Mouse (Mus musculus) layer of hippocampus, adult 2 months (tissue): ENCODE measurements around the gene Cdx2. TPM values are rescaled to one million over a fixed set of nuclear protein-coding genes. Genes with fewer than 3 reads are reported as not detected.

Source experiments
- DNase-seq, 2 experiments: peaks; one replicate each; pipeline ENCODE4 v3.0.0; 2022; ENCODE audit warnings: low spot score in 2 of 2
- H3K27ac ChIP-seq: fragments of 200-600 bp; 2 replicates; pipeline ENCODE4 v1.8.1; 2022
- H3K4me3 ChIP-seq: fragments of 200-600 bp; 2 replicates; pipeline ENCODE4 v1.8.1; 2022; ENCODE audit warnings: mild to moderate bottlenecking
- CTCF ChIP-seq: fragments of 200-600 bp; conservative IDR thresholded peaks from 2 replicates; pipeline ENCODE4 v1.8.1; 2022; ENCODE audit warnings: antibody characterized with exemption, mild to moderate bottlenecking, moderate library complexity
- microRNA-seq, 2 experiments: library from miRNA; unstranded; fragments of <30 nt; microRNA quantifications; one replicate each; pipeline ENCODE4 v1.2.0; 2021
- total RNA-seq, 2 experiments: library from RNA; stranded (reverse); gene quantifications; 2 replicates each; pipeline ENCODE4 v1.2.3; 2021

Gene Cdx2
- total RNA-seq, 2 experiments from 2014 or later = not detected

GRCm38 (mm10) chr5:147272808-147273345 is 34.2 kb downstream of the Cdx2 start:
- no peak overlapping the region for H3K27ac ChIP-seq
- DNase-seq = no peak
- TF ChIP-seq CTCF = no peak
- H3K4me3 ChIP-seq = no peak overlapping the region

GRCm38 (mm10) chr5:147272046-147272807 is 34.8 kb downstream of the Cdx2 start:
- DNase-seq = no peak
- no peak for TF ChIP-seq CTCF
- no peak overlapping the region for H3K4me3 ChIP-seq
- H3K27ac ChIP-seq = no peak overlapping the region

GRCm38 (mm10) chr5:147270673-147271655 is 36.1 kb downstream of the Cdx2 start:
- DNase-seq = no peak
- no peak overlapping the region for H3K27ac ChIP-seq
- no peak for TF ChIP-seq CTCF
- H3K4me3 ChIP-seq = no peak overlapping the region

- TF ChIP-seq CTCF = no peak
- no peak for DNase-seq
- Histone ChIP-seq H3K27ac (no peak within 1 kb of the TSS), H3K4me3 (no peak within 1 kb of the TSS)
Measured at GRCm38 (mm10) chr5:147269926-147270672, 37.0 kb downstream of the Cdx2 start, which contains the start of gene Pdx1. Gene Pdx1, plus strand, starts transcription at chr5:147269959.

GRCm38 (mm10) chr5:147269371-147269770 is 37.7 kb downstream of the Cdx2 start:
- DNase-seq = no peak
- no peak overlapping the region for H3K4me3 ChIP-seq
- no peak for TF ChIP-seq CTCF

GRCm38 (mm10) chr5:147268728-147269127 is 38.3 kb downstream of the Cdx2 start:
- DNase-seq = no peak
- no peak for TF ChIP-seq CTCF

More at GRCm38 (mm10) chr5:147269371-147269770, 37.7 kb downstream of the Cdx2 start:
- H3K27ac ChIP-seq = no peak overlapping the region

GRCm38 (mm10) chr5:147267434-147267833 is 39.6 kb downstream of the Cdx2 start:
- no peak for TF ChIP-seq CTCF
- no peak overlapping the region for H3K27ac ChIP-seq
- H3K4me3 ChIP-seq = no peak overlapping the region
- no peak for DNase-seq

More at GRCm38 (mm10) chr5:147268728-147269127, 38.3 kb downstream of the Cdx2 start:
- no peak overlapping the region for H3K4me3 ChIP-seq
- H3K27ac ChIP-seq = no peak overlapping the region

- Histone ChIP-seq H3K27ac (no peak overlapping the region), H3K4me3 (no peak overlapping the region)
- TF ChIP-seq CTCF = no peak
- no peak for DNase-seq
Measured at GRCm38 (mm10) chr5:147263945-147264344, 43.1 kb downstream of the Cdx2 start.

GRCm38 (mm10) chr5:147261899-147262541 is 45.0 kb downstream of the Cdx2 start:
- no peak for DNase-seq
- H3K27ac ChIP-seq = no peak overlapping the region
- no peak overlapping the region for H3K4me3 ChIP-seq
- TF ChIP-seq CTCF = no peak

GRCm38 (mm10) chr5:147260778-147261177 is 46.3 kb downstream of the Cdx2 start:
- no peak overlapping the region for H3K27ac ChIP-seq
- DNase-seq = no peak
- no peak overlapping the region for H3K4me3 ChIP-seq
- TF ChIP-seq CTCF = no peak

GRCm38 (mm10) chr5:147260189-147260588 is 46.9 kb downstream of the Cdx2 start:
- DNase-seq = no peak
- TF ChIP-seq CTCF = no peak
- Histone ChIP-seq H3K27ac (no peak overlapping the region), H3K4me3 (no peak overlapping the region)

Small RNA genes within 50 kb of the gene (microRNA-seq; reads per million reads assigned to microRNA genes)
- gene Mir7k = 0 to 1.3 reads per million in 2 experiments

Other genes starting within 250 kb of the Cdx2 start
- 1 to 10 TPM; 5.5 to 6.6 TPM for gene Lnx2, start 230.7 kb downstream of the Cdx2 start, total RNA-seq
- 10 to 100 TPM; 63.1 to 69.7 TPM for gene Polr1d, start 230.2 kb downstream of the Cdx2 start, total RNA-seq
- gene Gsx1, start 118.6 kb downstream of the Cdx2 start, total RNA-seq = under 1 TPM; 0.20 to 0.52 TPM
- gene Pdx1, start 37.3 kb downstream of the Cdx2 start, total RNA-seq = not detected
- gene Urad, start 15.2 kb upstream of the Cdx2 start, total RNA-seq = not detected
- gene Flt3, start 93.2 kb upstream of the Cdx2 start, total RNA-seq = 10 to 100 TPM in 1 of 2 experiments, 1 to 10 TPM in 1; 9.8 to 11.0 TPM
- 100 to 1,000 TPM in 1 of 2 experiments, 10 to 100 TPM in 1; 96.7 to 114 TPM for gene Pan3, start 122.9 kb upstream of the Cdx2 start, total RNA-seq